Mouse (Mus musculus) heart, postnatal 0 days (tissue): ENCODE results near the gene Phf5a. TPM values are rescaled to one million over a fixed set of nuclear protein-coding genes. Genes with fewer than 3 reads are reported as not detected.

Source experiments
- ATAC-seq: fragments of 200-750 bp; cut with Nextera tagmentation; 2 replicates; pipeline ENCODE4 v1.8.0; 2017; ENCODE audit warnings: low read depth, moderate number of reproducible peaks, moderate library complexity; ENCODE audit not compliant: insufficient read depth
- DNase-seq: peaks from one replicate; pipeline ENCODE4 v3.0.0-alpha.2; 2016; ENCODE audit warnings: low spot score
- H3K27ac ChIP-seq: fragments of 300-500 bp; sonication (generic); 2 replicates; pipeline ENCODE4 v1.5.1; 2014; ENCODE audit warnings: low read depth, mild to moderate bottlenecking
- H3K27me3 ChIP-seq: fragments of 300-500 bp; sonication (generic); 2 replicates; pipeline ENCODE4 v1.6.1; 2014; ENCODE audit warnings: low read length, mixed read lengths; ENCODE audit not compliant: control insufficient read depth, insufficient read depth
- H3K36me3 ChIP-seq: fragments of 300-500 bp; sonication (generic); replicated peaks from 2 replicates; pipeline ENCODE4 v1.6.1; 2014; ENCODE audit warnings: low read length, mixed read lengths; ENCODE audit not compliant: control insufficient read depth, insufficient read depth
- H3K4me1 ChIP-seq: fragments of 300-500 bp; sonication (generic); 2 replicates; pipeline ENCODE4 v1.6.1; 2014; ENCODE audit warnings: antibody characterized with exemption; ENCODE audit not compliant: control insufficient read depth, insufficient read depth
- H3K4me2 ChIP-seq: fragments of 300-500 bp; sonication (generic); 2 replicates; pipeline ENCODE4 v1.6.1; 2014; ENCODE audit warnings: low read depth, mild to moderate bottlenecking, low read length, moderate library complexity
- H3K4me3 ChIP-seq: fragments of 300-500 bp; sonication (generic); 2 replicates; pipeline ENCODE4 v1.5.1; 2014; ENCODE audit warnings: low read depth, low read length
- H3K9ac ChIP-seq: fragments of 300-500 bp; sonication (generic); replicated peaks from 2 replicates; pipeline ENCODE4 v1.6.1; 2014; ENCODE audit warnings: low read depth, low read length, mixed read lengths
- H3K9me3 ChIP-seq: fragments of 300-500 bp; sonication (generic); replicated peaks from 2 replicates; pipeline ENCODE4 v1.6.1; 2016; ENCODE audit warnings: low read length; ENCODE audit not compliant: control insufficient read depth
- CTCF ChIP-seq: IDR thresholded peaks from 2 replicates; pipeline ENCODE4 v1.5.1; 2016; ENCODE audit warnings: antibody characterized with exemption, control low read depth, low read depth
- EP300 ChIP-seq: IDR thresholded peaks from 2 replicates; pipeline ENCODE4 v1.6.1; 2016; ENCODE audit warnings: antibody characterized with exemption, low read depth
- WGBS: fragments of 180-500 bp; shearing (Covaris S2); extraction: QIAGEN DNeasy Blood & Tissue Kit; methylation state at CpG from one replicate; pipeline ENCODE4 v1.1.7; 2014; 5-methylcytosine and 5-hydroxymethylcytosine counted together
- polyA plus RNA-seq: library from polyadenylated mRNA; unstranded; fragments of >200 nt; fragmentation: Nextera tagmentation; extraction: Ambion mirVana; gene quantifications from 2 replicates; pipeline ENCODE4 v1.2.1, GENCODE M21; 2015
- total RNA-seq: library from RNA; depleted of rRNA; stranded (reverse); fragments of >200 nt; gene quantifications from 2 replicates; pipeline ENCODE4 v1.2.3, GENCODE M21; 2014; ENCODE audit warnings: low replicate concordance

Phf5a gene
- total and polyA plus RNA-seq, 2 experiments from 2014 or later, result 26.9 to 65.3 TPM

GRCm38 (mm10) chr15:81860471-81861135 lies 11.1 kb downstream of the Phf5a start:
- ATAC-seq (no peak), DNase-seq (peak; percentile 53)
- H3K4me3 ChIP-seq, result peak overlapping the region; percentile 86
- H3K9ac ChIP-seq, result no peak overlapping the region
- peaks cover 15% of the 10 kb centered on the region for H3K36me3 ChIP-seq
- peaks cover 6% of the 10 kb centered on the region; the same call in 1 of the 2 replicates for H3K4me1 ChIP-seq
- peak overlapping the region; percentile 85 for H3K4me2 ChIP-seq
- H3K27me3 ChIP-seq, result no peaks in the 10 kb centered on the region
- no peaks in the 10 kb centered on the region for H3K9me3 ChIP-seq
- WGBS, result 31% methylated on average over 8 of the region's 8 CpGs
- no peak for TF ChIP-seq EP300
- peak overlapping the region; percentile 69 for H3K27ac ChIP-seq

GRCm38 (mm10) chr15:81859330-81860255 lies 12.1 kb downstream of the Phf5a start:
- Histone ChIP-seq H3K27me3 (no peaks in the 10 kb centered on the region), H3K4me2 (peak overlapping the region; percentile 85), H3K4me1 (peaks cover 10% of the 10 kb centered on the region; the same call in 1 of the 2 replicates), H3K9me3 (no peaks in the 10 kb centered on the region), H3K36me3 (peaks cover 8% of the 10 kb centered on the region; the same call in 1 of the 2 replicates), H3K9ac (peak overlapping the region; percentile 88), H3K27ac (peak overlapping the region; percentile 96), H3K4me3 (peak overlapping the region; percentile 86)
- WGBS, result under 1% methylated on average over 39 of the region's 39 CpGs
- peak; percentile 81 for ATAC-seq
- TF ChIP-seq CTCF (no peak), EP300 (peak; percentile 81)
- peak; percentile 99 for DNase-seq

- Histone ChIP-seq H3K27me3 (no peaks in the 10 kb centered on the region), H3K4me1 (peaks cover 10% of the 10 kb centered on the region; the same call in 1 of the 2 replicates), H3K4me2 (peak within 1 kb of the TSS; percentile 85), H3K36me3 (no peaks in the 10 kb centered on the region), H3K27ac (peak within 1 kb of the TSS; percentile 96), H3K4me3 (peak within 1 kb of the TSS; percentile 86), H3K9ac (peak within 1 kb of the TSS; percentile 88), H3K9me3 (no peaks in the 10 kb centered on the region)
- no peak for TF ChIP-seq CTCF
- TF ChIP-seq EP300, result no peak
- ATAC-seq, result peak; percentile 13; the same call in 1 of the 2 replicates
- under 1% methylated on average over 44 of the region's 44 CpGs for WGBS
- DNase-seq, result peak; percentile 76
These were observed 13.0 kb downstream of the Phf5a start, which contains the start of gene Tob2 for GRCm38 (mm10) chr15:81858517-81859329. Gene Tob2 (minus strand): TSS chr15:81858796.

- Histone ChIP-seq H3K9ac (peak overlapping the region; percentile 88), H3K27me3 (no peaks in the 10 kb centered on the region), H3K4me3 (peak overlapping the region; percentile 86), H3K4me1 (peaks cover 10% of the 10 kb centered on the region; the same call in 1 of the 2 replicates), H3K4me2 (peak overlapping the region; percentile 85), H3K36me3 (no peaks in the 10 kb centered on the region), H3K27ac (peak overlapping the region; percentile 96), H3K9me3 (no peaks in the 10 kb centered on the region)
- no peak; the same call in 1 of the 2 replicates for TF ChIP-seq EP300
- TF ChIP-seq CTCF, result no peak
- ATAC-seq, result peak; percentile 18; the same call in 1 of the 2 replicates
- 0% methylated on average over 23 of the region's 23 CpGs for WGBS
- DNase-seq, result peak; percentile 91
These were observed 13.6 kb downstream of the Phf5a start for GRCm38 (mm10) chr15:81858138-81858516.

- WGBS, result 0% methylated on average over 33 of the region's 33 CpGs
- H3K4me2 ChIP-seq, result peak overlapping the region; percentile 85
- H3K9ac ChIP-seq, result peak overlapping the region; percentile 88
- H3K4me1 ChIP-seq, result peaks cover 13% of the 10 kb centered on the region; the same call in 1 of the 2 replicates
- DNase-seq (no peak), ATAC-seq (no peak)
- H3K27ac ChIP-seq, result peak overlapping the region; percentile 96
- TF ChIP-seq EP300 (no peak), CTCF (no peak)
- peak overlapping the region; percentile 86 for H3K4me3 ChIP-seq
- H3K9me3 ChIP-seq, result no peaks in the 10 kb centered on the region
- H3K27me3 ChIP-seq, result no peaks in the 10 kb centered on the region
- H3K36me3 ChIP-seq, result 0 out of 2 replicates have a peak, but pooled peaks cover 3% of the 10 kb centered on the region
These were observed 14.0 kb downstream of the Phf5a start for GRCm38 (mm10) chr15:81857724-81858116.
